Mouse (Mus musculus) layer of hippocampus, postnatal 36 days (tissue): ENCODE results near the gene Cdh5. TPM values are rescaled to one million over a fixed set of nuclear protein-coding genes. Genes with fewer than 3 reads are reported as not detected.

Experiments used
- DNase-seq, 2 experiments: peaks; one replicate each; pipeline ENCODE4 v3.0.0; 2022
- total RNA-seq, 2 experiments: library from RNA; stranded (reverse); gene quantifications; 2 replicates each; pipeline ENCODE4 v1.2.3; 2021

The Cdh5 gene
- total RNA-seq, 2 experiments from 2014 or later, result 8.5 to 9.1 TPM

GRCm38 (mm10) chr8:104191496-104191895 lies 90.1 kb downstream of the Cdh5 start:
- DNase-seq, result no peak

Other genes starting within 250 kb of the Cdh5 start
- 1 to 10 TPM; 5.7 to 5.8 TPM for gene Bean1, start 68.8 kb downstream of the Cdh5 start, total RNA-seq
- 10 to 100 TPM; 35.5 to 38.6 TPM for gene Tk2, start 146.9 kb downstream of the Cdh5 start, total RNA-seq
- 1 to 10 TPM; 5.8 to 8.0 TPM for gene Cklf, start 149.2 kb downstream of the Cdh5 start, total RNA-seq
- gene Cmtm2a, start 191.6 kb downstream of the Cdh5 start, total RNA-seq, result not detected
- gene Gm45711, start 208.5 kb downstream of the Cdh5 start, total RNA-seq, result not detected
- gene Cmtm1, start 208.5 kb downstream of the Cdh5 start, total RNA-seq, result not detected
- gene Gm11020, start 219.9 kb downstream of the Cdh5 start, total RNA-seq, result not detected
- gene Cmtm2b, start 220.6 kb downstream of the Cdh5 start, total RNA-seq, result not detected
- 10 to 100 TPM; 11.7 to 17.4 TPM for gene Cmtm3, start 237.8 kb downstream of the Cdh5 start, total RNA-seq